Mouse (Mus musculus): ENCODE results near the gene Clec16a. TPM values are rescaled to one million over a fixed set of nuclear protein-coding genes. Genes with fewer than 3 reads are reported as not detected.

The Clec16a gene
- polyA plus RNA-seq, 1 experiment: 15.7 TPM

DNA sequence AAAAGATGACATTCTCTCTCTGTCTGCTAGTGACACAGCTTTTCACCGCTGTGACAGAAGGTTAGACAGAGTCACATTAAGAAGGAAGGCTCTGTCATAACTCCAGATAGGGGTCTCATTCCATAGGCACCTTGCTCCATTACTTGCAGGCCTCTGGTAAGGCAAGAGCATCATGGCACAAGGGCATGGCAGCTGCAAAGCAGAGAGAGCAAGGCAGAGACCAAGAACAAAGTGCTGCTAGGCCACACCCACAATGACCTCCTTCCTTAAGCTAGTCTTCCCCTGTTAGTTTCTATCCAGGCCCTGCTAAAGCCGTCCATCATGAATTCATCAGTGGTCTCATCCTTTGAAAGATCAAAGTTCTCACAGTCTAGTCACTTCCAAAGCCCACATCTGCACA lies 170.5 kb downstream of the Clec16a start:
- TF ChIP-seq POLR2A (IDR thresholded peaks at IDR 0.05; ENCODE audit: low read depth, low read length): no peak
- TF ChIP-seq CTCF (conservative IDR thresholded peaks at IDR 0.05; ENCODE audit: insufficient read depth, insufficient read length, low read depth, low read length): no peak
- 97% methylated on average over 2 of the region's 2 CpGs for WGBS
- no peak overlapping the region for H3K4me3 ChIP-seq (ENCODE audit: insufficient read depth, low read depth, low read length)
- no peak overlapping the region for H3K27ac ChIP-seq (ENCODE audit: insufficient read depth, low read depth, low read length)
- no peaks in the 10 kb centered on the region for H3K4me1 ChIP-seq (ENCODE audit: control insufficient read depth, insufficient read depth, low read length)
- no peak for DNase-seq
- H3K36me3 ChIP-seq (ENCODE audit: control insufficient read depth, insufficient read depth, low read length): no peaks in the 10 kb centered on the region
- no peaks in the 10 kb centered on the region for H3K27me3 ChIP-seq (replicated peaks; ENCODE audit: control insufficient read depth, insufficient read depth, low read length)

DNA sequence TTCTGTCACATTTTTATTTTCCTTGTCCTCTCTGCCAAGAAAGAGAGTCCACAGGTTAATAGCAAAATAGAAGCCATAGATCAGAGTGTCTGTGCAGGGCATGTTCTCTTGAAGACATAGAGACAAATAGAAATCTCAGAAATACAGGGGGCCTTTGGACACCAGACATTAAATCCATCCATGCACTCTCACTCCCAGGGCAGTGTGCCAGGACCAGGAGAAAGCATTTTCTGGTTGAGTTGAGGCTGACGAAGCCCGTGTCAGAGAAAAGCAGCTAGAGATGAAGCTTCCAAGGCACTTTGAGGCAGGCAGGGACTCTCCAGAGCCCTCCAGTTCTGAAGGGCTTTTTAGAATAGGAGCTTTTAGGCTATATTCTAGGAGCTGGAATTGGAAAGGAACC lies 171.6 kb downstream of the Clec16a start:
- no peaks in the 10 kb centered on the region for H3K4me1 ChIP-seq (ENCODE audit: control insufficient read depth, insufficient read depth, low read length)
- TF ChIP-seq CTCF (conservative IDR thresholded peaks at IDR 0.05; ENCODE audit: insufficient read depth, insufficient read length, low read depth, low read length) (no peak), POLR2A (IDR thresholded peaks at IDR 0.05; ENCODE audit: low read depth, low read length) (no peak)
- no peak overlapping the region for H3K4me3 ChIP-seq (ENCODE audit: insufficient read depth, low read depth, low read length)
- DNase-seq: no peak
- no peak overlapping the region for H3K27ac ChIP-seq (ENCODE audit: insufficient read depth, low read depth, low read length)
- 83% methylated on average over 2 of the region's 2 CpGs for WGBS
- H3K36me3 ChIP-seq (ENCODE audit: control insufficient read depth, insufficient read depth, low read length): no peaks in the 10 kb centered on the region
- H3K27me3 ChIP-seq (replicated peaks; ENCODE audit: control insufficient read depth, insufficient read depth, low read length): no peaks in the 10 kb centered on the region

DNA sequence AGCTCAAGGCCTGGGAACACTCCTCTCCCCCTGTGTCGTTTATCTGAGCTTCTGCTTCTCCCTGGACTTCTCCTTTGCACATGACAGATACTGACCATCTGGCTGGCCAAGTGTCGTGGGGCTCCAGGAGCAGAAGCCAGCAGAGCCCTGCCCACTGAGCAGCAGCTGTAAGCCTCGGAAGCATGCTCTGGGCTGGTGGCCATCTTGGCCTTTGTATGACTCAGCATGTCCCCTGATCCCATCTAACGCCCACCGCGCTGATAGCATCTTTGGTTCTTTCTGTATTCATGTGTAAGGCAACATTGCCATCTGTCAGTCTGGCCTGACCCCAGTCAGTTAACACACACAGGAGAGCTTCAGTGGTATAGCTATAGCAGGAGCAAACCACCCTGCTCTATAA lies 174.8 kb downstream of the Clec16a start:
- TF ChIP-seq POLR2A (IDR thresholded peaks at IDR 0.05; ENCODE audit: low read depth, low read length) (no peak), CTCF (conservative IDR thresholded peaks at IDR 0.05; ENCODE audit: insufficient read depth, insufficient read length, low read depth, low read length) (no peak)
- Histone ChIP-seq H3K27ac (ENCODE audit: insufficient read depth, low read depth, low read length) (no peak overlapping the region), H3K36me3 (ENCODE audit: control insufficient read depth, insufficient read depth, low read length) (no peaks in the 10 kb centered on the region), H3K27me3 (replicated peaks; ENCODE audit: control insufficient read depth, insufficient read depth, low read length) (no peaks in the 10 kb centered on the region), H3K4me1 (ENCODE audit: control insufficient read depth, insufficient read depth, low read length) (no peaks in the 10 kb centered on the region), H3K4me3 (ENCODE audit: insufficient read depth, low read depth, low read length) (no peak overlapping the region)
- DNase-seq: no peak
- 72% methylated on average over 6 of the region's 6 CpGs for WGBS

GRCm38 (mm10) chr16:10722882-10723544 lies 177.9 kb downstream of the Clec16a start:
- Histone ChIP-seq H3K27ac (ENCODE audit: insufficient read depth, low read depth, low read length) (no peak overlapping the region), H3K4me1 (ENCODE audit: control insufficient read depth, insufficient read depth, low read length) (no peaks in the 10 kb centered on the region), H3K36me3 (ENCODE audit: control insufficient read depth, insufficient read depth, low read length) (no peaks in the 10 kb centered on the region), H3K27me3 (replicated peaks; ENCODE audit: control insufficient read depth, insufficient read depth, low read length) (no peaks in the 10 kb centered on the region), H3K4me3 (ENCODE audit: insufficient read depth, low read depth, low read length) (no peak overlapping the region)
- WGBS: 57% methylated on average over 1 of the region's 1 CpGs
- TF ChIP-seq CTCF (conservative IDR thresholded peaks at IDR 0.05; ENCODE audit: insufficient read depth, insufficient read length, low read depth, low read length) (no peak), POLR2A (IDR thresholded peaks at IDR 0.05; ENCODE audit: low read depth, low read length) (no peak)
- DNase-seq: no peak

DNA sequence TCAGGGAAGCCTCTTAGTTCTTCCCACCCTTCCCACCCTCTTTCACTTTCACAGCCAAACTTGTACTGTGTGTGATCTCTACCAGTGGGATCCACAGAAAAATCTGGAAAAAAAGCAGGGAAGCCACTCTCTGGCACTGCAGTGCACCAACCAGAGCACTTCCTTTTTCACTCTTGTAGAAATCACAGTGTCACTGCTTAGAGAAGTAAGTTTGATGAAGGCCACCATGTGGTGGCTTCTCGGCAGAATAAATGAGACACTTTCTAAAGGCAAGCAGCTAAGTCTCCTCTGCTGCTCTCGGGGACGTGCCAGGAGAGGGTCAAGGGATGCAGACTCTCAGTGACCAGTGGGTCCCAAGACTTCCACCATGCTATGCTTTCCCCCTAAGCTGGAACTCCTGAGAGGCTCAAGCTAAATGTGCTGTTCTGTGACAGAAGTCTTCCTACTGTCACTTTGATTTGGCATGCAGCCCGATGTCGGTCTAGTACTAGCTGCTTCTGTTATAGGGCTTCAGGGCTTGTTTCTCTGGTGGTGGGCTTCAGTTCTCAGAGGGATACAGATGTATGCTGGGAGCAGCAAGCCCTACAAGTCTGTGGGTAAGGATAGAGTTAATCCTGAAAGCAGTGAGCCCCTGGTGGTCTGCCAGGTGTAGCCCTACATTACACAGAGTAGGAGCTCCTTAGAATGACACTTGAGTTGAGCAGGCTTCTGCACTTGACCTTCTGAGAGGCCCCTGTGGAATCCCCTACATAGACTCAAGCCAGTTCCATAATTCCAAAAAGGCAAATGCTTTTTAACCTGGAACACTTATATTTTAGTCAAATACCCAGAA lies 178.9 kb downstream of the Clec16a start:
- Histone ChIP-seq H3K27me3 (replicated peaks; ENCODE audit: control insufficient read depth, insufficient read depth, low read length) (no peaks in the 10 kb centered on the region), H3K36me3 (ENCODE audit: control insufficient read depth, insufficient read depth, low read length) (no peaks in the 10 kb centered on the region), H3K4me1 (ENCODE audit: control insufficient read depth, insufficient read depth, low read length) (no peaks in the 10 kb centered on the region), H3K27ac (ENCODE audit: insufficient read depth, low read depth, low read length) (no peak overlapping the region), H3K4me3 (ENCODE audit: insufficient read depth, low read depth, low read length) (no peak overlapping the region)
- DNase-seq: no peak
- WGBS: 71% methylated on average over 5 of the region's 5 CpGs
- no peak for TF ChIP-seq CTCF (conservative IDR thresholded peaks at IDR 0.05; ENCODE audit: insufficient read depth, insufficient read length, low read depth, low read length)
- no peak for TF ChIP-seq POLR2A (IDR thresholded peaks at IDR 0.05; ENCODE audit: low read depth, low read length)

- no peaks in the 10 kb centered on the region for H3K36me3 ChIP-seq (ENCODE audit: control insufficient read depth, insufficient read depth, low read length)
- no peak for DNase-seq
- TF ChIP-seq POLR2A (IDR thresholded peaks at IDR 0.05; ENCODE audit: low read depth, low read length): no peak
- TF ChIP-seq CTCF (conservative IDR thresholded peaks at IDR 0.05; ENCODE audit: insufficient read depth, insufficient read length, low read depth, low read length): no peak
- H3K27ac ChIP-seq (ENCODE audit: insufficient read depth, low read depth, low read length): no peak overlapping the region
- H3K4me3 ChIP-seq (ENCODE audit: insufficient read depth, low read depth, low read length): no peak overlapping the region
- H3K4me1 ChIP-seq (ENCODE audit: control insufficient read depth, insufficient read depth, low read length): no peaks in the 10 kb centered on the region
- no peaks in the 10 kb centered on the region for H3K27me3 ChIP-seq (replicated peaks; ENCODE audit: control insufficient read depth, insufficient read depth, low read length)
- 77% methylated on average over 2 of the region's 2 CpGs for WGBS
Observed at GRCm38 (mm10) chr16:10725156-10725555, 180.0 kb downstream of the Clec16a start.

DNA sequence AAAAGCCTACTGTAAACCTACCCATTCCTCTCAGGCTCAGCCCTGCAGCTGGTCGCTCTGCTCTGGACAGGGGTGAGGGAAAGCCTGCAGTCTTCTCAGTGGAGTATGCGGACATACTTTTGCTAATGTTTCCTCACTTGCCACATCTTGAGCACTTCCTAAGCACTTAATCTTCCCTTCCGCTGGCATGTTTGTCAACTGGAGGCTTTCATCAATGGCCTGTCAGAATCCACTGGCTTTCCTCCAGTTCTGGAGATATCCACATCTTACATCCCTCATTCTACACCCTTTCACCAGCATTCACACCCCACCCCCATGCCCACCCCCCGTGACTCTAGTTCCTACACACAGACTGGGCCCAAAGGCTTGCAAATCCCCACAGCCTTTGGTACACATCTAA lies 182.5 kb downstream of the Clec16a start:
- no peaks in the 10 kb centered on the region for H3K27me3 ChIP-seq (replicated peaks; ENCODE audit: control insufficient read depth, insufficient read depth, low read length)
- WGBS: 77% methylated on average over 4 of the region's 4 CpGs

More for the DNA sequence above, 182.5 kb downstream of the Clec16a start:
- H3K4me3 ChIP-seq (ENCODE audit: insufficient read depth, low read depth, low read length): no peak overlapping the region
- TF ChIP-seq CTCF (conservative IDR thresholded peaks at IDR 0.05; ENCODE audit: insufficient read depth, insufficient read length, low read depth, low read length): no peak
- no peak for TF ChIP-seq POLR2A (IDR thresholded peaks at IDR 0.05; ENCODE audit: low read depth, low read length)
- H3K36me3 ChIP-seq (ENCODE audit: control insufficient read depth, insufficient read depth, low read length): no peaks in the 10 kb centered on the region
- H3K4me1 ChIP-seq (ENCODE audit: control insufficient read depth, insufficient read depth, low read length): no peaks in the 10 kb centered on the region
- H3K27ac ChIP-seq (ENCODE audit: insufficient read depth, low read depth, low read length): no peak overlapping the region
- peak; percentile 44 for DNase-seq

All from kidney, adult 2 months (tissue).